Mouse (Mus musculus) liver, embryonic 14.5 days (tissue): ENCODE results near the gene Elp5.

Experiments
- CTCF ChIP-seq: IDR thresholded peaks from 2 replicates; pipeline ENCODE4 v1.5.1; 2016; ENCODE audit warnings: antibody characterized with exemption, low read depth, control low read depth
- EP300 ChIP-seq: IDR thresholded peaks from 2 replicates; pipeline ENCODE4 v1.6.1; 2016; ENCODE audit warnings: antibody characterized with exemption, low read depth

DNA sequence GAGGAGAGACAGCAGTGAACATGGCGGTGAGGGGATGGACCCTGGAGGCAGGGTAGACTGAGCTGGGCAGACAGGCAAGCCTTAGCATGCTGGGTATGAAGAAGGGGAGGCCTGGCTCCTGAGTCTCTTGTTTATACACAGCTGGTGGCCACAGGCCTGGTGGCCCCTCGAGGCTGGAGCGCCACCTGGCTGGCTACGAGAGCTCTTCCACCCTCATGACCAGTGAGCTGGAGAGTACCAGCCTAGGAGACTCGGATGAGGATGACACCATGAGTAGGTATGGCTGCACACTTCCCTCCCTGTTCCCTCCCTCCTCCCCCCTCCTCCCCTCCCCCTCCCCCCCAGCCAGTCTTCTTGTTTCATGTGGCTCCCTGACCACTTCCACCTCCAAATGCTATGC is 23.2 kb upstream of the Elp5 start:
- TF ChIP-seq CTCF (peak; percentile 75), EP300 (no peak)
